Mouse (Mus musculus) B cell, adult (primary cell): ENCODE measurements around the gene Ak4. TPM values are rescaled to one million over a fixed set of nuclear protein-coding genes. Genes with fewer than 3 reads are reported as not detected.

ENCODE experiments used
- total RNA-seq: library from RNA; stranded (reverse); gene quantifications from 4 replicates; pipeline ENCODE4 v1.2.4, GENCODE M21; 2023; ENCODE audit not compliant: inconsistent age

The Ak4 gene
- total RNA-seq, result 0.15 to 0.93 TPM (median 0.48 TPM) in 3 of 4 replicates, not detected in the other

DNA sequence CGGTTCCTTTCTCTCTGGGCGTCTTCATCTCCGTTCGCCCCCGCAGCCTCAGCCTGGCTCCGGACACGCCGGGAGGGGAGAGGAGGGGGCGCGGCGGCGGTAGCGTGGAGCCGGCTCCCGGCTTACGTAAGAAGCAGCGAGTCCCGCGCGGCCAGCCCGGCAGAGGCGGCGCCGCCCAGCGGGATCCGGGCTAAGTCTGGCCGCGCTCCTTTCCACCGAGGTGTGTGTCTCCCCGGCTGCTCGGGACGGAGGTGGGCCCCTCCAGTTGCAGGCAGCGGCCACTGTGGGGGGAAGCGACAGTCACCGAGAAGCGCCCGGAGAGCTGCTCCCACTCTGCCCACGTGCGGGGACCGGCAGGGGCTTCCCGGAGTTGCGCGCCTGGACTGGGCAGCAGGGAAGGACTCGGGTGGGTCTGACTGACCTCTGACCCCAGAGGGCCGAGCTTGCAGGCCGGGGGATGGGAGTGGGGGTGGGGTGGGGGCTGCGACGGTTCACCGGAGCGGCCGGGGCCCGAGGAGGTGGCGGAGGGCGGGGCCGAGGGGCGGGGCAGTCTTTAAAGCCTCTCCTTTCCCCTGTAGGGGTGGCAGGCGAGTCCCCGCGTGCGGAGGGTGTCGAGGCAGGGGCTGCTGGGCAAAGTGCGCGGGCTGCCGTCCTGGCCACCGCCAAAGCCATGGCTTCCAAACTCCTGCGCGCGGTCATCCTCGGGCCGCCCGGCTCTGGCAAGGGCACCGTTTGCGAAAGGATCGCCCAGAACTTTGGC is at the start of gene Ak4:
Gene Ak4 (plus strand): TSS at position 127 of the 760 bp plus-strand sequence.

DNA sequence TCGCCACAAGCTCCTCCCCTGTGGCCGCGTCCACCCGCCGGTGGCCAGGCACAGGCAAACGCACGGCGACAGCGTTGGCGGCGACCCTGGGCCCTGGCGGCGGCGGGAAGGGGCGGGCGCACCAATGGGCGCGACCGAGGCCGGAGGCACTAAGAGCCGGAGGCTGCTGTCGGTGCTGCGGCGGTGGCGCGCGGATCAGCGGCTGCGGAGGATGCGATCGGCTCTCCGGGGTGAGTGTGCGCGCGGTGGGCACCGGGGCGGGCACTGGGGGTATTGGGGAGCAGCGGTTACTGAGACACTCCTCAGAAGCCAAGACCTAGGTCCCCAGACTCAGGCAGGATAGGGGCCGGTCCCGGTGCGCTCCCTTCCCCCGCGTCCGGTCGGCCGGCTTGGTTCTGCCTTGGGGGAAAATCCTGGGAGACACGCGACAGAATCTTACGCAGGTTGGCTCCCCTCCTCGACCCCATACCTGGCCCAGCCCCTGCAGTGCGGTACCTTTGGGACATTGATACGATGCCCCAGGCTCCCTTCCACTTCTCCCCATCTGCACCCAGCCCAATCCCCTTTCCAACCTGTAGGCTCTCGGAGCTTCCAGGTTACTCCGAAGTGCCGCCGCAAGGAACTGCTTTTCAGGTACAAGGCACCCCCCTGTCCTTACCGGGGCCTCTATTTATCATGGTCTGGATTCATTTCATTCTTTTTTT is 77.6 kb downstream of the Ak4 start, which contains the start of gene Dnajc6:
Gene Dnajc6 (plus strand): TSS at position 115 of the 704 bp plus-strand sequence.

Other genes starting within 250 kb of the Ak4 start
- gene Jak1, start 154.0 kb upstream of the Ak4 start, total RNA-seq, result 355 to 393 TPM (median 364 TPM) in 4 replicates
- gene Dnajc6, start 77.4 kb downstream of the Ak4 start, total RNA-seq, result 0.10 to 0.19 TPM in 2 of 4 replicates, not detected in the others
- 25.3 to 27.6 TPM (median 26.3 TPM) in 4 replicates for gene Leprot, start 228.4 kb downstream of the Ak4 start, total RNA-seq